Mouse (Mus musculus): ENCODE measurements around the gene Gna14.

Gene Gna14

DNA sequence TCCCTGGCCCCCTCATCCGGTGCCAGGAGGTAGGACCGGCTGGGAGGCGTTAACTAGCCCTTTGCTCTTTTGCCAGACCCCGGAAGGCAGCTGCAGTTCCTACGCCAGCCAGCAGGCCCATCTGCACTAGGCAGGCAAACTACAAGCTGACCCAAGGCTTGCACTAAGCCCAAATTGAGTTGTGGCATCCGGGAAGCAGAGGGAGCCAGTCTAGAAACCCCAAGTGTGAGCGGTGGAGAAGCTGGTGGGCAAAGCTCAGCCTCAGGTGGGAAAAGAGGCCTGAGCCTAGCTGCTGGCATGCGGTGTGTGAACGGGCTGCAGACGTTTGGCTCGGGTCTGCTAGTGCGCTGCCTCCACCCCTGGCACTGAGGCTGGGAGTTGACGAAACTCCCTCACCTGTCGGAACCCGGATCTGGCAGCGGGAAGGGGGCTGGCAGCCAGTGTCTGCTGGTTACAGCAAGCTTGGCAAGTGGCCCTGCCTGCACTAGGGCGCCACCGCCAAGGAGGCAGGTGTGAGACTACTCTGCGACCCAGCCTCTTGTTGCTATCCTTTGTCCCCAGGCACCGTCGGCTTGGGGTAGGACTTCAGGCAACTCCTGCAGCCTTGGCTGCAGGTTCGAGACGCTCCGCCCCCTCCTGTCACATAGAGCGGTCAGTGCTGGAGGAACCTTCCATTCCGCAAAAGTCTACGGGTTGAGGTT is at the start of gene Gna14:
Gene Gna14 (plus strand): TSS at position 232 of the 701 bp plus-strand sequence.
- in situ Hi-C loops (cut with MboI; ENCODE audit: unreplicated experiment in 2 of 2) = no loop called here

DNA sequence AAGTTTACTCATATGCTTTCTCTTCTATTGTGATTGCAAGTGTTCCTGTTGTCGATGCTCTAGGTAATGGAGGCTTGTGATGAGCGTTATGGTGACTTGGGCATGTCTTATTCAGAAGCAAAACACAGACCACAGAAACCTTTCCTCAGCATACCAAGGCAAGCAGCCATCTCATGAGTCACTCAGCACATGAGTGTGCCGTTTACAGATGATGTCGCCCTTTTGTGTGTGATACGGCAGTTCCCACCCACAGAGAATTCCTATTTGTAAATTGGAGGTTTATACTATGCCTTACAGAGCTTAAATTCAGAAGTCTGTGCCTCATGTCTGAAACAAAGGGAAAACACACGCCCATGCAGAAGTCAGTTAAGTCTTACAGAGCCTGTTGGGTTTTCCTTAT is 49.0 kb upstream of the Gna14 start:
- in situ Hi-C loops (cut with MboI; ENCODE audit: unreplicated experiment in 2 of 2) = no loop called here

DNA sequence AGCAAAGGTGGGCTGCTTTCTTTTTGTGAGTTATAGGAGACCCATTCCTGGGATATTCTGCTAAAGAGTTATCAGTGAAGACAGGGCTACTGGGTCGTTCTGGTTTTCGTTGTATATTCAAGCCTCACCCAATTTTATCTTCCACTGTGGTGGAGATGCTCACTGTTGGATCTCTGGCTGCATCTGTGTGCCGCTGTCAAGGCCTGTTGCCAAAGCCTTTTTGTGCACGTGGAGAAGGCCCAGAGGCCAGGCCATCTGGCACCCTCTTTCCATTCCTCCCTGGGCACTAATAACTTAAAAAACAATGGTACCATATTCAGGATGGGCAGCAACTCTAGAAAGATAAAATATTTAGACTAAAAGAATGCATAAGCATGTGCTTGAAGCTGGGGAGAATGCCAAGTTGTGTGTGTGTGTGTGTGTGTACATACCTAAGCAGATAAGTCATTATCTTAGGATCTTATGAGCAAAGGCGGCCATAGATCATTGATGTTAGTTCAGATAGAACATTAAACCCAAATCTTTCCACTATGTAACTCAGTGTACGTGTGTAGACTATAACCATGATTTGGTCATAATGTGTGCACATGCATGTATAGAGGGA is 45.3 kb upstream of the Gna14 start:
- in situ Hi-C loops (cut with MboI; ENCODE audit: unreplicated experiment in 2 of 2) = no loop called here

DNA sequence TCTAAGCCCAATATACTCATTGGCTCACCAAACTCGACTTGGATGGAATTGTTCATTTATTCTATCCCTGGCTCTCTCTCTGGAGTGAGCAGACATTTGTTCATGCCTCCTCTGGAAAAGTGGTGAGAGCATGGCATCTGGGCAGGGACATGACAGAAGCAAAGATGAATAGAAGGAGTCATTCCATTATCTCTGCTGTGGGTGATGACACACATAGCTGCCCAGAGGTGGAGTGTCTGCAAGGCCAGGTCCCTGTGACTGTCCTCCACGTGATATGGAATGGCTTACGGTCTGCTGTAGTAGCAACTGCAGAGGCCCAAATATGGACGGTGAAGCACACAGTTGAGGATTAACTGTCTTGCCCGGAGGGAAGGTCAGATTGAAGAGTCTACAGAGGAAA is 41.2 kb upstream of the Gna14 start:
- in situ Hi-C loops (cut with MboI; ENCODE audit: unreplicated experiment in 2 of 2) = no loop called here

DNA sequence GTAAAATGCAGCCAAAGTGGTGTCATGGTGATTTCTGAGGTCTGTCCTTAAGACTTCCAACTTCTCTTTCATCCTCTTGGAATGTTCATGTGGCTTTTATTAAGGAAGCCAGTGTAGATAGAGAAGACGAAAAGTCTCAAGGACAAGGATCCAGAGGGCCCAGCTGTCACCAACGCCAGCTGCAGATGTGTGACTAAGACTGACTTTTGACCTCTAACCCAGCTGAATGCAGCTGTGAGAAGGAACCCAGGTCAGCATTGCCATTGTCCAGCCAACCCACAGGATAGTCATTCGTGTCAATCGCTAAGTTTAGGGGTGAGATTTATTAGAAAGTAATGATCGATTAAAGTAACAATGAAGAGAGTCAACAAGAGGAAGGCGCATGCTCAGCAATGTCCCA is 32.5 kb upstream of the Gna14 start:
- in situ Hi-C loops (cut with MboI; ENCODE audit: unreplicated experiment in 2 of 2) = no loop called here

DNA sequence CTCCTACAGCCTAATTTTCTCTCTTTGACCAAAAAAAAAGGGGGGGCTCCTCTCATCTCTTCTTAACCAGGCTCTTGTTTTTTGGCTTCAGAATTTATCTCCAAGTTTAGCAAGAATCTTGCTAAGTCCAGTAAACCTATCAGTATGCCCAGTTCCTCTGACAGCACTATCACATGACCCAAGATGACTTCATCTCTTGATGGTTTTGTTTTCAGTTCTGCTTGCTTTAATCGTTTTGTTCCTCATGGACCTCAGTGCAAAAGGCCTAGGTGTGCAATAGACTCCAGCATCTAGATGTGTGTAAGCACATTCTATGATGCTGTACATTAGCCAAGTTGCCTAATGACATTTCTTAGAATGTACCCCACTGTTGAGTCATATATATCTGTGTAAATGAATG is 27.8 kb upstream of the Gna14 start:
- in situ Hi-C loops (cut with MboI; ENCODE audit: unreplicated experiment in 2 of 2) = no loop called here

DNA sequence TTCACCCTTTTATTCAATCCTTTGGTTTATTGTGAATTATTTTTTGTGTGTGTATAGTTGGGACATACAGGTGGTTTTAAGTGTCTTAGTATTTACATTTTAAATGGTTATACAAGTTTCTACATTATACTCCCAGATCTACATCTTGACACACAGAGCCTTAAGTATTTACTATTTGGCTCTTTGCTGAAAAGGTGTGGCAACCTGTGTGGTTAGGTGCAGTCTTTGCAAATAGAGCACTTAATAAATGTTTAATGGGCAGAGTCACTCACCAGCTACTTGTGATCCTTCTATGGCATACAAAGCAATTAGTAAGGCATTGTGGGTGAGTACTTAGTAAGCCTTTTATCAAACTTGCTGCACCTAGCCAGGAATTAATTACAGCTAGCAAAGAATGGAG is 24.3 kb upstream of the Gna14 start:
- in situ Hi-C loops (cut with MboI; ENCODE audit: unreplicated experiment in 2 of 2) = no loop called here

DNA sequence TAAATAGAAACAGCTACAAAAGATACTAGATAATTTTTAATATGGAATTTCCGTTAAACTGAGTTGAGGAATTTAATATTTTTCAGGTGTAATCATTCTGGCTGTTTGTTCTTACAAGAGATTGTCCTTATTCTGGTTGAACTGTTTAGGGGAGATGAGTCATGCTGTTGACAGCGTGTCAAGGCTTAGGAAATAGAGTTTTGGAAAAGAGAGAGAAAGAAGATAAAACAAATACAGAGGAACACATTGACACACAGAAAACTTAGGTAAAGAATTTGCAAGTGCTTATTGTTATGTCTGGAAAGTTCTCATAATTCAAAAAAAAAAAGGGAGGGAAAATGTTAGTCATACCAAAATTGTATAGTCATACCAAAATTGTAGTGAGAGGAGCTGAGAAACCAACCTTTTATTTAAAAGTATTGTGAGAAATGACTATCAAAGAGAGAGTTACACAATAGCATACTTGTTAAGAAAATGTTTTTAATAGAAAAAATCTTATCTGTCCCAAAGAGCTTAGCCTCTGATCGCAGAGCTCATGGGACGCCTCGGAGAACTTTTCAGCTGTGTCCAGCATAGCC is 17.4 kb upstream of the Gna14 start:
- in situ Hi-C loops (cut with MboI; ENCODE audit: unreplicated experiment in 2 of 2) = no loop called here

DNA sequence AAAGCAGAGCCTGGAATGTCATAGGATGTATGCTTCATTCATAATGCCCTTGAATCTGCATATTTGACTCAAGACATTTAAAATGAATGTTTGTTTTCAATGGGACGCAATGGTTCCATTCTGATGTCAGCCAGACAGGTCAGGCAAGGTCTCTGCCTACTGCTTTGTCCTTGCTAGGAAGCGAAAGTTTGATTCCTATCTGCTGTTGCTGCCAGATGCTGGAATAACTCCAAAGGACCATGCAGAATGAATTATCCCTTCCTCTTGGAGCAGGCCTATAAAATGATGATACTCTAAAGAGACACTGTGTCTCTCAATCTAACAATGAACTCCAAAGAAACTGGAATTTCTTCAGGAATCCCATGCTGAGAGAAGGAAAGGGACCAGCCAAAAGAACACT is 10.0 kb upstream of the Gna14 start:
- in situ Hi-C loops (cut with MboI; ENCODE audit: unreplicated experiment in 2 of 2) = no loop called here

DNA sequence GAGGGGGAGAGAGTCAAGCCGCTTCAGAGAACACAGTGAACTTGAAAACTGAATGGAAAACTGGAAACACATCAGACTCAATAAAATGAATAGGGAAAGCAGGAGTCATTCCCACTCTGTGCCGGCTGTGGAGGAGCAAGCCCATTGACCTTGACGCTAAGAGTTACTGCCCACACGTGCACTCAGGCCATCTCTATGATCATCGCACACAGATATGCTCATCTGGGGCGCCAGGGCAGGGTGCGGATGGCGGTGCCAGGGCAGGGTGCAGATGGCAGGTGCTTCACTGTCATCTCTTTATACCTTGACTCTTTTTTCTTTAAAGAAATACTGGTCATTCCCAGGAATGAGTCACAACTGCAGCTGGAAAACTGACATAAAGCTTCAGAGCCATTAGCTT is 4.2 kb upstream of the Gna14 start:
- in situ Hi-C loops (cut with MboI; ENCODE audit: unreplicated experiment in 2 of 2) = no loop called here

DNA sequence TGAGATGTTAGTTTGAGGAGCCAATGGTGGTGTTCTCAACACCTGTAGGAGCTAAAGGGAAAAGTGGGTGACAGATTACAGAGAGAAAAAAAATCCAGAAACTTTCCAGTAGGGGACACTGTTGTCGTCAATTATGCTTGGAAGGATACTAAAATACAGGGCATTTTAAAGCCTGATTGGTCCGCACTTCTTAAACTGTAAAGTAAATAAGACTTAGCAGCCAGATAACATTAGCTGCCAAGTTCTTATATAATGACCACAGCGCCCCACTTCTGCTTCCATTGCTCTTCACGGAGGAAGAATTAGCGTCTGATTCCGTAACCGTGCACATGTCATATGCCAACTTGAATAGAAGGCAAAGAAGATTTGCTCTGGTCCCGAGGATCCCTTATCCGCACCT is 683 bp upstream of the Gna14 start:
- in situ Hi-C loops (cut with MboI; ENCODE audit: unreplicated experiment in 2 of 2) = no loop called here

DNA sequence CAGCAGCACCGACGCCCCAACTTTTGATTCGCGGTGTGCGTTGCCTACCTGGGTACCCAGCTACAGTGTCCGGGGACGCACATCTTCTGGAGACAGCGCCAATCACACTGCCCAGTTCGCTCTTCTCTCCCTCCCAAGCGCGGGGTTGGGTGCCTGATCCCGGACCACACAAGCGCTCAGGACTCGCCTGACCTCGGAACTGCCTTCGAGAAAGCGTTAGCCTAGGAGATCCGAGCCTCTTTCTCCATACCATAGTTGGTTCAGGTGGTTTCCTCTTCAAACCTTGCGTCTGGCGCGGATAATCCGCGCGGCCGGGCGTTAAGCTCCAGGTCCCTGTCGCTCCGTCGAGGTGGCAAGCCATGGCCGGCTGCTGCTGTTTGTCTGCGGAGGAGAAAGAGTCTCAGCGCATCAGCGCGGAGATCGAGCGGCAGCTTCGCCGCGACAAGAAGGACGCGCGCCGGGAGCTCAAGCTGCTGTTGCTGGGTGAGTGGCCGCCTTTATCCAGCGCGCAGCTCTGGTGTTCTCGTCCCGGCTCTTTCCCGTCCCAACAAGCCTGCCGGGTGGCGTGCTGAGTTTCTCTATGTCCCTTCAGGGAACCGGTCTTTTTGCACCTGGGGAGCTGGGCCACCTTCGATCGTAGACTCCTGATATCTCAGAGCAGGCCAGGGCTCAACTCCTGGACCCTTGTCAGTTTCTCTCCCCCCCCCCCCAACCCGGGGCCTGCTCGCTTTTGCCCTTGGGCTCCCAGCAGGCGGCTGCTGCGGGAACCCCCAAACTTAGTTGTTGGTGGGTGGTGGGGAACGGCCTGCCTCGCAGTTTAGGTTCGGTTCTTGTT is 990 bp downstream of the Gna14 start:
- in situ Hi-C loops (cut with MboI; ENCODE audit: unreplicated experiment in 2 of 2) = no loop called here

DNA sequence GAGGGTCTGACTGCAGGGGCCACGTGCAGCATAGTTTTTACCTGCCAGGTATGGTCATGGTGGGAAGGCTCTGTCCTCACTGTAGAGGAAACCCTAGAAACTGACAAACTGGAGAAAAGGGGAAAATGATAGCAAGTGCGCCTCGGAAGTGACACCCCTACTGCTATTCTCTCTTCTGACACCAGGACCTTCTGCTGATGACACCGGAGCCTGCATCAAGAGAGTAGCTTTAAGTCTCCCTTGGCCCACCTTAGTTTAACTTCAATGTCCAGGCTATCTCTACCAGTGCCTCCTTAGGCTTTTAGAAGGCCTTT is 1.6 kb downstream of the Gna14 start:
- in situ Hi-C loops (cut with MboI; ENCODE audit: unreplicated experiment in 2 of 2) = no loop called here

DNA sequence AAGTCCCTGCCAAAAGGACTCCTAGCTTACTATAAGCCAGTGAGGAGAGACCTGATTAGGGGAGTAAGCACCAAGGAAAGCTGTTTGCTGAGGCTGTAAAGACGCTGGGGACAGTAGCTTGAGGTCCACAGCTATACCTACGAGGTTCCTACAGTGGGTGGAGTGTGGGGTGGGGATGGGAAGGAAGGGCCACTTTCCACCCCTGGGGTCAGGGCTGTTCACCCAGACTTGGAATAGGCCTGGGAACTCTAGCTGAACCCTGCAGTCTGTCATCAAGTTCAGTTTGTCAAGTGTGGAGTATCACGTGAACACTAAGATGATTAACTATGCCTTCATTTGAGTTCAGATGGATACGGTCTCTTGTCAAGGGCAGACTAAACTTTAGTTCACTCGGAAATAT is 2.3 kb downstream of the Gna14 start:
- in situ Hi-C loops (cut with MboI; ENCODE audit: unreplicated experiment in 2 of 2) = no loop called here

DNA sequence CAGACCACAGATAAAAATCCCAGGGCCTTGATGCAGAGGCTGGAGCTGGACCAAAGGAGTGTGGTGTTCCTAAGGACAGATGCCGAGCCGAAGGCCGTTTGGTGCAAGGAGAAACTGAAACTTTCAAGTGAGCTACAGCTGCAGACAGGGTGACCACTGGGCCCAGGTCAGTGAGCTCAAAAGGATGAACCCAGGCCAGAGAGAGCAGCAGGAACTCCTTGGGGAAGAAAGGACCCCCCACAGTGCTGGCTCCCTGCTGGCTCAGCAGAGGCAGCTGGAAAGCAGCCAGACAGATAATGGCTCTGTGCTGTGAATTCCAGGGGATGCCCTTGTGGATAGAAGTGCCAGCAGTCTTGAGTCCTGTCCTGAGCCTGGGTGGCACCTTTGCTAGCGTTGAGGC is 3.7 kb downstream of the Gna14 start:
- in situ Hi-C loops (cut with MboI; ENCODE audit: unreplicated experiment in 2 of 2) = no loop called here

DNA sequence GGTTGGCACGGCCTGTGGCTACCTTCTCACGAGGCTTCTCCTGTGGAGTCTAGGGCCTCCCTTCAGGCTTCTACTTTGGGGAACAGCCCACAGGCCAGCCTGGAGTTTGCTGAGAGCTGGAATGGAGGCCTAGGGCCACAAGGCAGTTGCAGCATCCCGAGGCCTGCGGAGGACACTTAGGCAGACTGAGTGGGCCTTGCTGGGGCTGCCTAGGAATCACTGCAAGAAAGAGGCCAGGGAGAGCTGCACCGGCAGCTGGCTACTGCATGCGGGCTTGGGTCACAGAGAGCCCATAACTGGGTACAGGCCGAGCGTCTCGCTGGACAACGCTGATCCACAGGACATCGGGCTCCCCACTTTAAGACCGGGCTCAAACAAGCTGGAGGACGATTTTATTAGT is 4.3 kb downstream of the Gna14 start:
- in situ Hi-C loops (cut with MboI; ENCODE audit: unreplicated experiment in 2 of 2) = no loop called here

DNA sequence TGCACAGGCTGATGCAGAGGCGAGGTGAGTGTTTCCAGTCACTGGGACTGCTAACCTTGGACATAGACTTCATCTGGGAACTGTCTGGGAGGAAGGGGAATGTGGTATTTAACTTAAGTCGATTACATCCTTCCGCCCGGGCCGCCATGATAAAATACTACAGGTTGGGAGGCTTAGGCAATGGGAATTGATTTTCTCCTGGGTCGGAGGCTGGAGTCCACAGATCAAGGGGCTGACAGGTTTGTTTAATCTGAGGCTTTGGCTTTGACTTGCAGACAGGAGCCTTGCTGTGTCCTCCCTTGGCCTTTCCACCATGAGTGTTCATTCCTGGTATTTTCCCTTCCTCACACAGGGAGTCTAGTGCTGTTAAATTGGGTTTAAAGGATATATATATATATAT is 5.8 kb downstream of the Gna14 start:
- in situ Hi-C loops (cut with MboI; ENCODE audit: unreplicated experiment in 2 of 2) = no loop called here

DNA sequence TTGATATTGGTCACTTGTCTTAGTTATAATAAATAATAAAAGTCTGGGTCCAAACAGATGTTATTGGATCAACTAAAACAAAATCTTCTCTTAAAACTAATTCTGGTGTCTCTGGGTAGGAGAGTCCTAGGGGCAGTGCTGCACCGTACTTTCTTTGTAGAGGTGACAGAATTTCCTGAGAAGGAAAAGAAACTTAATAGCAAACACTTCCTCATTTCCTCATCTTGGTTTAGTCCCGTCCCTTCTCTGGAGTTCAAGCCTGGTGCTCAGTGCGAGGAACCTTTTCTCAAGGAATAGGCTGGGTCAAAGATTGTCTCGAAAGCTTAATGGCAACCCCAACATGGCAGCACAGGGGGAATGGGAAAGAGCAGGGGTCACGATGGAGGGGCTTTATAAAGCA is 7.8 kb downstream of the Gna14 start:
- in situ Hi-C loops (cut with MboI; ENCODE audit: unreplicated experiment in 2 of 2) = no loop called here

DNA sequence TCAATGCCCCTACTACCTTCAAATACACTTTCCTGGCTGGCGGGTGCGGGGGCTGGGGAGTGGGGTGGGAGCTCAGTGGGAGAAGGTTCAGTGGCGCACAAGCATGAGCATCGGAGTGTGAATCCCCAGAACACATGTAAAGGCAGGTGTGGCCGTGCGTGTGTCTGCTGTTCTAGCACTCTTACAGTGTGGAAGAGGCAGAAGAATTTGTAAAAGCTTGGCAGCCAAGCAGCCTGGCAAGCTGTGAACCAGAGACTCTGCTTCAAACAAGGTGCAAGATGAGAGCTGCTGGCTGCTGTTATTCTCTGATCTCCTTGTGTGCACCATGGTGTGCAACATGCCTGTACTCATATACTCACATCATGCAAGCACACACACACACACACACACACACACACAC is 11.1 kb downstream of the Gna14 start:
- in situ Hi-C loops (cut with MboI; ENCODE audit: unreplicated experiment in 2 of 2) = no loop called here

DNA sequence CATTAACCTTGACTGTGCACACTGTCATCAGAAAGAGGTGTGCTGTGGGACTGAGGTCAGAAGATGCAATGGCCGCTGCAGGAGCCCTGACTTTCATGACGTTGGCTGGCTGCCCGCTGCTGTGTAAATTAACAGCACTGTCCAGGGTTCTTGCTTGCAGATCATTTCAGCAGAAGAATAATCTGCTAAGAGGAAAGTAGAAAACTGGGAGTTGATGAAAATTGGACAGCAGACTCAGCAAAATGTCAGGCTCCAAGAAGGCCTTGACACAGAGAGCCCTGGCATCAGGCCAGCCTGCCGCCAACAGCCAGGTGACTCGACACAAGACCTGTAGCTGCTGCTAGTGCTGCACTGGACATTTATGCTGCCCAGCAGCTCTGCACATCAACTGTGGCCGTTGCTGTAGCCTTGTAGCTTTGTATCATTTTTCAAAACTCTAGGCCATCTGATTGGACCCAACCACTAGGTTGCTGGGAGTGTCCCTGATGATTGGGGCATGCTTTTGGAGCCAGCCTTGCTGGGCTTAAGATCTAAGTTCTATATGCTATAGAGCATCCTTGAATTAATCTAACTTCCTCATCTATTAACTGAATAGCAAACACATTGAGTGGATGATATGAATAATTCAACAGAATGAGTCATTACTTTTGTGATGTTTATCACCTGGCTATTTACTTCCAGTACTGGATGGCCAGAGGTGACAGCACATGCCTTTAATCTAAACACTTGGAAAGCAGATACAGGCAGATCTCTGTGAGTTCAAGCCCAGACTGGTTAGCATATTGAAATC is 12.5 kb downstream of the Gna14 start:
- in situ Hi-C loops (cut with MboI; ENCODE audit: unreplicated experiment in 2 of 2) = no loop called here

DNA sequence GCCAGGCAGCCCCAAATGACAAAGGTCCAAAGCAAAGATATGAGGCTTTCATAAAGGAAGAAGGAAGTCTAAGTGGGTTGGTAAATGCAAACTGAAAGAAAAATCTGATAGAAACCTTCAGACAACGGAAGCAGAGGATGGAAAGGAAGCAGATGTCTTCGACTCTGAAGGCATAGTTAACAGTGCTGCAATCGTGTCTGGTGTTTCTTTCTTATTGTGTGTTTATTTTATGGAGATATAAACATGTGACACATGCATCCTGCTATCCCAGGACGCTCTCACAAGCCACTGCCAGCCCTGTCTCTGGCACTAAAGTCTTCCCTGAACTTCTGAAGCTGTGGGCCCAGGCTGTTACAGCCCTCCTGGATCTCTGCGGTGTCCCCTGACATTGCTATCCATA is 13.2 kb downstream of the Gna14 start:
- in situ Hi-C loops (cut with MboI; ENCODE audit: unreplicated experiment in 2 of 2) = no loop called here

Measured in v-Abl transformed pro-B cells (cell line).